Mouse (Mus musculus) hindbrain, postnatal 0 days (tissue): Measurements from ENCODE around the gene Il6ra. TPM values are rescaled to one million over a fixed set of nuclear protein-coding genes. Genes with fewer than 3 reads are reported as not detected.

Source experiments
- ATAC-seq: fragments of 200-750 bp; cut with Nextera tagmentation; 2 replicates; pipeline ENCODE4 v1.8.0; 2017; ENCODE audit warnings: mild to moderate bottlenecking, moderate TSS enrichment, moderate library complexity
- DNase-seq: peaks from one replicate; pipeline ENCODE4 v3.0.0-alpha.2; 2015; ENCODE audit warnings: low spot score
- H3K27ac ChIP-seq: fragments of 300-500 bp; sonication (generic); 2 replicates; pipeline ENCODE4 v1.5.1; 2014; ENCODE audit warnings: mild to moderate bottlenecking
- H3K27me3 ChIP-seq: fragments of 300-500 bp; sonication (generic); 2 replicates; pipeline ENCODE4 v1.6.1; 2014; ENCODE audit warnings: low read length, mixed read lengths; ENCODE audit not compliant: insufficient read depth
- H3K36me3 ChIP-seq: fragments of 300-500 bp; sonication (generic); 2 replicates; pipeline ENCODE4 v1.6.1; 2014; ENCODE audit warnings: low read length, mixed read lengths; ENCODE audit not compliant: insufficient read depth
- H3K4me1 ChIP-seq: fragments of 300-500 bp; sonication (generic); 2 replicates; pipeline ENCODE4 v1.6.1; 2014; ENCODE audit warnings: antibody characterized with exemption, low read length, mixed read lengths; ENCODE audit not compliant: insufficient read depth
- H3K4me2 ChIP-seq: fragments of 300-500 bp; sonication (generic); 2 replicates; pipeline ENCODE4 v1.6.1; 2014; ENCODE audit warnings: low read depth, mild to moderate bottlenecking, low read length, moderate library complexity, mixed read lengths
- H3K4me3 ChIP-seq: fragments of 300-500 bp; sonication (generic); 2 replicates; pipeline ENCODE4 v1.5.1; 2014; ENCODE audit warnings: low read length
- H3K9ac ChIP-seq: fragments of 300-500 bp; sonication (generic); replicated peaks from 2 replicates; pipeline ENCODE4 v1.6.1; 2014; ENCODE audit warnings: mild to moderate bottlenecking, low read length, moderate library complexity, mixed read lengths
- H3K9me3 ChIP-seq: fragments of 300-500 bp; sonication (generic); 2 replicates; pipeline ENCODE4 v1.6.1; 2016; ENCODE audit warnings: low read length, mixed read lengths
- CTCF ChIP-seq: IDR thresholded peaks from 2 replicates; pipeline ENCODE4 v1.5.1; 2016; ENCODE audit warnings: antibody characterized with exemption, control low read depth, low read depth
- WGBS: fragments of 180-500 bp; shearing (Covaris S2); extraction: QIAGEN DNeasy Blood & Tissue Kit; methylation state at CpG from one replicate; pipeline ENCODE4 v1.1.7; 2014; 5-methylcytosine and 5-hydroxymethylcytosine counted together
- polyA plus RNA-seq: library from polyadenylated mRNA; unstranded; fragments of >200 nt; fragmentation: Nextera tagmentation; extraction: Ambion mirVana; gene quantifications from 2 replicates; pipeline ENCODE4 v1.2.1, GENCODE M21; 2015
- total RNA-seq: library from RNA; depleted of rRNA; stranded (reverse); fragments of >200 nt; gene quantifications from 2 replicates; pipeline ENCODE4 v1.2.3, GENCODE M21; 2014

Il6ra gene
- total and polyA plus RNA-seq, 2 experiments from 2014 or later: 1.8 to 2.4 TPM

GRCm38 (mm10) chr3:89956177-89956971 is 43.4 kb upstream of the Il6ra start:
- Histone ChIP-seq H3K4me2 (no peak overlapping the region), H3K27ac (no peak overlapping the region), H3K36me3 (peaks cover 61% of the 10 kb centered on the region), H3K9ac (no peak overlapping the region), H3K4me3 (no peak overlapping the region), H3K4me1 (peaks cover 6% of the 10 kb centered on the region), H3K27me3 (no peaks in the 10 kb centered on the region), H3K9me3 (no peaks in the 10 kb centered on the region)
- DNase-seq (no peak), ATAC-seq (no peak)
- 92% methylated on average over 7 of the region's 7 CpGs for WGBS
- no peak for TF ChIP-seq CTCF

GRCm38 (mm10) chr3:89953420-89953819 is 40.4 kb upstream of the Il6ra start:
- Histone ChIP-seq H3K4me2 (no peak overlapping the region), H3K27me3 (no peaks in the 10 kb centered on the region), H3K9ac (no peak overlapping the region), H3K36me3 (peaks cover 83% of the 10 kb centered on the region), H3K9me3 (no peaks in the 10 kb centered on the region), H3K27ac (no peak overlapping the region), H3K4me3 (no peak overlapping the region), H3K4me1 (no peaks in the 10 kb centered on the region; the same call in 1 of the 2 replicates)
- 3% methylated on average over 4 of the region's 4 CpGs for WGBS
- DNase-seq: peak; percentile 90
- peak; percentile 66 for ATAC-seq
- peak; percentile 96 for TF ChIP-seq CTCF

DNA sequence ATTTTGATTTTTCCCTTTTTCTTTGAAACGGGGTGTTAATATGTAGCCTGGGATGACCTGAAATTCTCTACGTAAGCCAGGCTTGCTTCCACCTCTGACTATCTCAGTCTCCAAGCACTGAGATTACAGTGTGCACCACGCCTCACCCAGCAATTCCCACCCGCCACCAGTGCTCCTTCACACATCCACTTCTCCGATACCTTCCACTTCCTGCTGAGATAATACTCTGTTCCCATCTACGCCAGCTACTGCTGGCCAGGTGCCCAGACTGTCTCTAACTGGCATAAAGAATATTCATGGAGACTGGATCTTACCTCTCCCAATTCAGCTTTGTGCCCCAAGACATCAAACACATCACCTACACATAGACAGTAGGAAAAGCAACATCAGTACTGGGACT is 35.7 kb upstream of the Il6ra start:
- Histone ChIP-seq H3K27ac (no peak overlapping the region), H3K4me2 (no peak overlapping the region), H3K4me3 (no peak overlapping the region), H3K9me3 (no peaks in the 10 kb centered on the region), H3K36me3 (peaks cover 87% of the 10 kb centered on the region), H3K27me3 (no peaks in the 10 kb centered on the region), H3K4me1 (no peaks in the 10 kb centered on the region), H3K9ac (no peak overlapping the region)
- WGBS: 59% methylated on average over 6 of the region's 6 CpGs
- no peak for TF ChIP-seq CTCF
- DNase-seq (peak; percentile 46), ATAC-seq (no peak)

DNA sequence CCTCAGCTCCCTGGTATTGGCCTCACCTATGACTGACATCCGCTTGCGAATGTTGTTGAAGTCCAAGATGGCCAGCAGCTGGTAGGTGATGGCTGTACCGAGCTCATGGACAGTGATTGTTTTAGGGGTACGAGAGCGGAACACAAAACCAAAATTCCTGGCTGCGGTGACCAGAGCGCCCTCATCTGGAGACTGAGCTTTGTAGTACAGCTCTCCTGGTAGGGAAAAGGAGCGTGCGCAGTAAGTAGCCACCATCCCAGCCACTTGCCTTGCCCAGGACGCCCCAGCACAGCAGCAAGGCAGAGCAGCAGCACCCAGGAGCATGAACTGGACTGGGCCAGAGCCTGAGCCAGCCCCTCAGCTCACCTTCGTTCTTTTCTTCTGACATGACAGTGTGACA is 35.0 kb upstream of the Il6ra start:
- Histone ChIP-seq H3K4me2 (no peak overlapping the region), H3K4me1 (no peaks in the 10 kb centered on the region), H3K9me3 (no peaks in the 10 kb centered on the region), H3K4me3 (no peak overlapping the region), H3K27me3 (no peaks in the 10 kb centered on the region), H3K36me3 (peaks cover 87% of the 10 kb centered on the region), H3K9ac (no peak overlapping the region), H3K27ac (no peak overlapping the region)
- WGBS: 86% methylated on average over 11 of the region's 11 CpGs
- 0 out of 2 replicates have a peak, but pooled peaks have one; percentile 15 for TF ChIP-seq CTCF
- ATAC-seq: no peak
- no peak for DNase-seq

GRCm38 (mm10) chr3:89945026-89945425 is 32.0 kb upstream of the Il6ra start:
- Histone ChIP-seq H3K27ac (no peak overlapping the region), H3K9me3 (no peaks in the 10 kb centered on the region), H3K4me1 (no peaks in the 10 kb centered on the region), H3K9ac (no peak overlapping the region), H3K36me3 (peaks cover 95% of the 10 kb centered on the region), H3K4me2 (no peak overlapping the region), H3K27me3 (no peaks in the 10 kb centered on the region), H3K4me3 (no peak overlapping the region)
- DNase-seq: no peak
- ATAC-seq: peak; percentile 25; the same call in 1 of the 2 replicates
- 83% methylated on average over 7 of the region's 8 CpGs for WGBS
- TF ChIP-seq CTCF: peak; percentile 33; the same call in 1 of the 2 replicates

DNA sequence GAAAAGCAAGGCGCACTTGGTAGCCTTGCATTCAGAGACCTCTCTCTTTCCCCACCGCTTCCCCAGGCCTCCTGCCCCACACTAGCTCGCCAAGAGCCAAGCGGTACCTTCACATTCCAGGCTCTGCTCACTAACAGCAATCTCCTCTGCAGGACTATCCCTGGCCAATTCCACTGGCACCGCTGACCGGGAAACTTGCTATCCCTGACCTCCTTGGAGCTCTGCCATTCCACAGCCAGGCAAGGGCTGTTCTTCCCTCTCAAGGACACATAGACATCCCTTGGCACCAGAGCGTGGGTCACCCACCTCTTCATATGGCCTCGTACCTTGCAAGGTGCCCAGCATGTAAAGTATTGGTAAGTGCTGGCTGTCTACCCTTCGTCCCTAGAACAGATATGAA is 29.9 kb upstream of the Il6ra start:
- Histone ChIP-seq H3K27ac (no peak overlapping the region), H3K4me3 (no peak overlapping the region), H3K4me1 (no peaks in the 10 kb centered on the region), H3K9me3 (no peaks in the 10 kb centered on the region), H3K4me2 (no peak overlapping the region), H3K36me3 (peaks cover 80% of the 10 kb centered on the region), H3K9ac (no peak overlapping the region), H3K27me3 (no peaks in the 10 kb centered on the region)
- DNase-seq (no peak), ATAC-seq (no peak)
- TF ChIP-seq CTCF: no peak
- 81% methylated on average over 9 of the region's 9 CpGs for WGBS

DNA sequence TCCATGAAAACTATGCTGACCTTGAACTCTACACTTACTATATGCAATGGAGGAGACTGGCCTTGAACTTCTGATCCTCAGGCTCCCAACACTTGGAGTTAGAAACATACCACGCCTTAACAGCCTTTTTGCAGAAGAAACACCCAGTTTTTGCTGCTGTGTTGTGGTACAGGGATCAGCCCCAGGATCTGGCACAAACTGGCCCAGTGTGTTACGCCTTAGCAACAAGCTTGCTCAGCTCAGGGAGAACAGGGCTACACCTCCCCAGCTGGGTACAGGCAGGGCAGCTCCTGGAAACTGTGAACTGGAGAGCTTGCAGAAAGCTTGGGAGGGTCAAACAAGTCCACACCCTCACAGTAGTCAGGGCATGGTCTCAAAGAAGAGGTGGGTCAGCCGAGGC is 23.5 kb upstream of the Il6ra start:
- no peak overlapping the region for H3K4me3 ChIP-seq
- H3K27ac ChIP-seq: no peak overlapping the region
- ATAC-seq: no peak
- no peaks in the 10 kb centered on the region for H3K27me3 ChIP-seq
- DNase-seq: no peak
- H3K9me3 ChIP-seq: no peaks in the 10 kb centered on the region
- H3K4me2 ChIP-seq: no peak overlapping the region
- H3K36me3 ChIP-seq: peaks cover 29% of the 10 kb centered on the region
- no peak overlapping the region for H3K9ac ChIP-seq
- 91% methylated on average over 3 of the region's 3 CpGs for WGBS
- no peaks in the 10 kb centered on the region for H3K4me1 ChIP-seq
- no peak for TF ChIP-seq CTCF
